Mouse (Mus musculus) lung, postnatal 10 days (tissue): ENCODE results near the gene Fpr2.
"Not testable (repeated sequence)": the region's sequence is repeated elsewhere in the genome, so short reads cannot be mapped to it uniquely, and the experiment has no call there.

Source experiments
- DNase-seq: peaks from one replicate; pipeline ENCODE4 v3.0.0; 2021

Gene Fpr2

GRCm38 (mm10) chr17:17883840-17884239 lies 3.8 kb upstream of the Fpr2 start, which contains the start of gene Fpr1:
Gene Fpr1, minus strand, starts transcription at chr17:17883940.
- DNase-seq, result no peak

GRCm38 (mm10) chr17:17889732-17890425 lies 2.3 kb downstream of the Fpr2 start:
- no peak for DNase-seq

- DNase-seq, result peak; percentile 66
Measured at GRCm38 (mm10) chr17:17896039-17896438, 8.4 kb downstream of the Fpr2 start.

- DNase-seq, result no peak
Measured at GRCm38 (mm10) chr17:17899268-17899667, 11.6 kb downstream of the Fpr2 start.

- no peak for DNase-seq
Measured at GRCm38 (mm10) chr17:17900768-17901167, 13.1 kb downstream of the Fpr2 start.

- peak; percentile 89 for DNase-seq
Measured at GRCm38 (mm10) chr17:17909636-17910421, 22.2 kb downstream of the Fpr2 start.

GRCm38 (mm10) chr17:17912618-17913017 lies 25.0 kb downstream of the Fpr2 start:
- not testable (repeated sequence) for DNase-seq

- DNase-seq, result no peak
Measured at GRCm38 (mm10) chr17:17917376-17917775, 29.8 kb downstream of the Fpr2 start.

GRCm38 (mm10) chr17:17917782-17918181 lies 30.2 kb downstream of the Fpr2 start:
- DNase-seq, result no peak
